Mouse (Mus musculus) midbrain, embryonic 13.5 days (tissue): ENCODE results near the gene Rbm15b. TPM values are rescaled to one million over a fixed set of nuclear protein-coding genes. Genes with fewer than 3 reads are reported as not detected.
A peak's percentile ranks its signal among the peaks of the same experiment; 100 is the strongest.

Source experiments
- ATAC-seq: fragments of 200-750 bp; cut with Nextera tagmentation; 2 replicates; pipeline ENCODE4 v1.8.0; 2017; ENCODE audit warnings: mild to moderate bottlenecking, moderate TSS enrichment, moderate library complexity
- H3K27ac ChIP-seq: fragments of 300-500 bp; sonication (generic); 2 replicates; pipeline ENCODE4 v1.5.1; 2015; ENCODE audit warnings: inconsistent platforms, mild to moderate bottlenecking, moderate library complexity
- H3K27me3 ChIP-seq: fragments of 300-500 bp; sonication (generic); 2 replicates; pipeline ENCODE4 v1.6.1; 2015; ENCODE audit warnings: mild to moderate bottlenecking, inconsistent platforms
- H3K36me3 ChIP-seq: fragments of 300-500 bp; sonication (generic); 2 replicates; pipeline ENCODE4 v1.6.1; 2015; ENCODE audit warnings: mild to moderate bottlenecking, inconsistent platforms
- H3K4me1 ChIP-seq: fragments of 300-500 bp; sonication (generic); replicated peaks from 2 replicates; pipeline ENCODE4 v1.6.1; 2015; ENCODE audit warnings: inconsistent platforms
- H3K4me2 ChIP-seq: fragments of 300-500 bp; sonication (generic); replicated peaks from 2 replicates; pipeline ENCODE4 v1.6.1; 2015; ENCODE audit warnings: moderate library complexity, mild to moderate bottlenecking, inconsistent platforms
- H3K4me3 ChIP-seq: fragments of 300-500 bp; sonication (generic); replicated peaks from 2 replicates; pipeline ENCODE4 v1.5.1; 2015; ENCODE audit warnings: mild to moderate bottlenecking, inconsistent platforms
- H3K9ac ChIP-seq: fragments of 300-500 bp; sonication (generic); replicated peaks from 2 replicates; pipeline ENCODE4 v1.6.1; 2015; ENCODE audit warnings: mild to moderate bottlenecking, inconsistent platforms
- H3K9me3 ChIP-seq: fragments of 300-500 bp; sonication (generic); 2 replicates; pipeline ENCODE4 v1.6.1; 2016; ENCODE audit warnings: mild to moderate bottlenecking, inconsistent platforms
- WGBS: fragments of 180-500 bp; shearing (Covaris S2); methylation state at CpG from one replicate; pipeline ENCODE4 v1.1.7; 2015; 5-methylcytosine and 5-hydroxymethylcytosine counted together
- polyA plus RNA-seq: library from polyadenylated mRNA; unstranded; fragments of >200 nt; fragmentation: Nextera tagmentation; extraction: Ambion mirVana; gene quantifications from 2 replicates; pipeline ENCODE4 v1.2.1, GENCODE M21; 2015

Rbm15b gene
- polyA plus RNA-seq, 1 experiment from 2014 or later: 18.9 TPM

- peak overlapping the region; percentile 99 for H3K4me2 ChIP-seq
- H3K27ac ChIP-seq: no peak overlapping the region
- no peaks in the 10 kb centered on the region for H3K9me3 ChIP-seq
- no peak for ATAC-seq
- H3K27me3 ChIP-seq: no peaks in the 10 kb centered on the region
- H3K4me1 ChIP-seq: peaks cover 50% of the 10 kb centered on the region
- H3K4me3 ChIP-seq: no peak overlapping the region
- 69% methylated on average over 4 of the region's 4 CpGs for WGBS
- H3K9ac ChIP-seq: peak overlapping the region; percentile 53; the same call in 1 of the 2 replicates
- peaks cover 69% of the 10 kb centered on the region for H3K36me3 ChIP-seq
These were observed 5.1 kb downstream of the Rbm15b start for GRCm38 (mm10) chr9:106882176-106882575.

DNA sequence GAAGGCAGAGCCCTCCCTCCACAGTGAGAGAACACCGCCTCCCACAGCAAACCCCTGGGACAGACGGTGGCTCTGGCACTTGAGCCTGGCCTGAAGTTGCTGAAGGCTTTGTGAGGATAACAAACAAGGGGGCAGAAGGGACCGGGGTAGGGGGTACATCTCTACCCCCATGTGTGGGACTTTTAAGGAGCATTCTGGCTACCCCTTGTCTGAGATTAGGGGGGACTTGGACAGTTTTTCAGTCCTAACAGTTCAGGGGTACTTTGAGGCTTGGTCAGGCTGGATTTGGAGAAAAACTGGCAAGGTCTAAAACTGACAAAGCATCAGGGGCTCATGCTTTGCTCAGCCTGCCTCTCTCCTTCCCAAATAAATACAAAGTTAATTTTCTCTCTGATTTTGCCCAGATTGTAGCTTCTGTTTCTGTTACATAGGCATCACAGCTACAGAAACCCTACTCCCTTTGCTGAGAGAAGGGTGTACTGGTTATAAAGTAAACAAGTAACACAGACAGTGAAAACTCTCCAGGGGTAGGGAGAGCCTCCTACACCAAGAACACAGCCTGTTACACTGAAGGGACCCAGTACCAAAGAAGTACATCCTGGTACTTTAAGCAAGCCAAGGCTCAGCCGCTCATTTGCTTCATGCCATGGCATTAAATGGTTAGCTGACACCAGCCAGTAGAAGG is 6.0 kb downstream of the Rbm15b start:
- no peak overlapping the region for H3K9ac ChIP-seq
- H3K4me1 ChIP-seq: peaks cover 50% of the 10 kb centered on the region
- no peaks in the 10 kb centered on the region for H3K27me3 ChIP-seq
- no peak for ATAC-seq
- peaks cover 77% of the 10 kb centered on the region for H3K36me3 ChIP-seq
- no peaks in the 10 kb centered on the region for H3K9me3 ChIP-seq
- no peak overlapping the region for H3K27ac ChIP-seq
- 57% methylated on average over 4 of the region's 4 CpGs for WGBS
- H3K4me2 ChIP-seq: no peak overlapping the region
- H3K4me3 ChIP-seq: no peak overlapping the region

- 49% methylated on average over 4 of the region's 4 CpGs for WGBS
- no peak for ATAC-seq
- no peak overlapping the region for H3K27ac ChIP-seq
These were observed 7.8 kb downstream of the Rbm15b start for GRCm38 (mm10) chr9:106879471-106879870.

GRCm38 (mm10) chr9:106876666-106877065 is 10.6 kb downstream of the Rbm15b start:
- Histone ChIP-seq H3K4me2 (no peak overlapping the region), H3K27me3 (no peaks in the 10 kb centered on the region), H3K4me3 (no peak overlapping the region), H3K9me3 (no peaks in the 10 kb centered on the region), H3K9ac (no peak overlapping the region), H3K36me3 (peaks cover 76% of the 10 kb centered on the region), H3K27ac (no peak overlapping the region), H3K4me1 (peaks cover 9% of the 10 kb centered on the region)
- WGBS: 92% methylated on average over 3 of the region's 3 CpGs
- no peak for ATAC-seq

More at GRCm38 (mm10) chr9:106879471-106879870, 7.8 kb downstream of the Rbm15b start:
- Histone ChIP-seq H3K27me3 (no peaks in the 10 kb centered on the region), H3K4me2 (no peak overlapping the region), H3K9ac (no peak overlapping the region), H3K36me3 (peaks cover 84% of the 10 kb centered on the region), H3K9me3 (no peaks in the 10 kb centered on the region), H3K4me3 (no peak overlapping the region), H3K4me1 (peaks cover 37% of the 10 kb centered on the region)

DNA sequence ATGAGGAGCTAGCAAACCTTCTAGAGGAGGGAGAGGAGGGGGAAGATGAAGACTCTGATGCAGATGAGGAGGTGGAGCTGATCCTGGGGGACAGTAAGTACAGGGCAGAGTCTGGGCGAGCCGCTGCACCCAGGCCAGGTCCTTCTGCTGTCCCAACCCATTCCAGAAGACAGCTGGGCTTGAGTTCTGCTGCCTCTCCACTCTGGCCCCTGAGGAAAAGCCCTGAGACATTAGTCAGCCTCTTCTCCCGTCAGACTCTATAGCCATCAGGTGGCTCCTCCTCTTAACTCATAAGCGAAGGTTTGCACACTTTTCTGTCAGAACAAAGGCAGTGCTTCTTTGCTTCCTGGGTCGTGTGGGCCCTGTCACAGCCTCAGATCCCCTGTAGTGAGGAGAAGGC is 13.0 kb downstream of the Rbm15b start:
- H3K27me3 ChIP-seq: no peaks in the 10 kb centered on the region
- no peak overlapping the region for H3K4me3 ChIP-seq
- H3K36me3 ChIP-seq: peaks cover 74% of the 10 kb centered on the region
- H3K9ac ChIP-seq: no peak overlapping the region
- no peak overlapping the region for H3K4me2 ChIP-seq
- 82% methylated on average over 5 of the region's 5 CpGs for WGBS
- H3K4me1 ChIP-seq: no peaks in the 10 kb centered on the region
- H3K27ac ChIP-seq: no peak overlapping the region
- no peak for ATAC-seq
- H3K9me3 ChIP-seq: no peaks in the 10 kb centered on the region

DNA sequence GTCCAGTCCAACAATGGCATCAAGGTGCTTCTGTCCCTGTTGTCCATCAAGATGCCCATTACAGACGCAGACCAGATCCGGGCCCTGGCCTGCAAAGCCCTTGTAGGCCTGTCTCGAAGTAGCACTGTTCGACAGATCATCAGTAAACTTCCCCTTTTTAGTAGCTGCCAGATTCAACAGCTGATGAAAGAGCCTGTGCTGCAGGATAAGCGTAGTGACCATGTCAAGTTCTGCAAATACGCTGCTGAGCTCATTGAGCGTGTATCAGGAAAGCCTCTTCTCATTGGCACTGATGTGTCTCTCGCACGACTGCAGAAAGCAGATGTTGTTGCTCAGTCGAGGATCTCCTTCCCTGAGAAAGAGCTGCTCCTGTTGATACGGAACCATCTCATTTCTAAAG is 29.2 kb downstream of the Rbm15b start:
- H3K4me1 ChIP-seq: no peaks in the 10 kb centered on the region
- no peaks in the 10 kb centered on the region for H3K27me3 ChIP-seq
- H3K4me3 ChIP-seq: no peak overlapping the region
- H3K36me3 ChIP-seq: peaks cover 81% of the 10 kb centered on the region
- H3K27ac ChIP-seq: no peak overlapping the region
- 93% methylated on average over 11 of the region's 11 CpGs for WGBS
- H3K4me2 ChIP-seq: no peak overlapping the region
- H3K9me3 ChIP-seq: no peaks in the 10 kb centered on the region
- no peak overlapping the region for H3K9ac ChIP-seq
- no peak for ATAC-seq

- Histone ChIP-seq H3K36me3 (peaks cover 80% of the 10 kb centered on the region), H3K9ac (no peak overlapping the region), H3K9me3 (no peaks in the 10 kb centered on the region), H3K4me3 (no peak overlapping the region), H3K27me3 (no peaks in the 10 kb centered on the region), H3K4me1 (no peaks in the 10 kb centered on the region), H3K4me2 (no peak overlapping the region), H3K27ac (no peak overlapping the region)
- WGBS: 87% methylated on average over 3 of the region's 3 CpGs
- ATAC-seq: no peak
These were observed 30.6 kb downstream of the Rbm15b start for GRCm38 (mm10) chr9:106856664-106857063.

- ATAC-seq: no peak
These were observed 44.4 kb downstream of the Rbm15b start for GRCm38 (mm10) chr9:106842800-106843199.

GRCm38 (mm10) chr9:106840569-106840968 is 46.7 kb downstream of the Rbm15b start:
- ATAC-seq: no peak
- H3K9ac ChIP-seq: no peak overlapping the region

More at GRCm38 (mm10) chr9:106842800-106843199, 44.4 kb downstream of the Rbm15b start:
- Histone ChIP-seq H3K4me3 (no peak overlapping the region), H3K36me3 (peaks cover 80% of the 10 kb centered on the region), H3K4me2 (no peak overlapping the region), H3K27ac (no peak overlapping the region), H3K9ac (no peak overlapping the region), H3K27me3 (no peaks in the 10 kb centered on the region), H3K4me1 (no peaks in the 10 kb centered on the region), H3K9me3 (no peaks in the 10 kb centered on the region)
- WGBS: 95% methylated on average over 6 of the region's 6 CpGs

More at GRCm38 (mm10) chr9:106840569-106840968, 46.7 kb downstream of the Rbm15b start:
- 100% methylated on average over 1 of the region's 1 CpGs for WGBS
- H3K27me3 ChIP-seq: no peaks in the 10 kb centered on the region
- no peaks in the 10 kb centered on the region for H3K9me3 ChIP-seq
- H3K4me1 ChIP-seq: no peaks in the 10 kb centered on the region
- no peak overlapping the region for H3K4me2 ChIP-seq
- H3K4me3 ChIP-seq: no peak overlapping the region
- H3K36me3 ChIP-seq: peaks cover 83% of the 10 kb centered on the region
- H3K27ac ChIP-seq: no peak overlapping the region

Other genes with a start within 250 kb of the Rbm15b start
- 7.7 and 9.6 TPM in 2 replicates for gene Grm2, start 231.3 kb downstream of the Rbm15b start, polyA plus RNA-seq
- gene Tex264, start 201.5 kb downstream of the Rbm15b start, polyA plus RNA-seq: 36.8 and 36.9 TPM in 2 replicates
- gene Rad54l2, start 98.2 kb downstream of the Rbm15b start, polyA plus RNA-seq: 8.6 and 10.5 TPM in 2 replicates
- gene Dcaf1, start 65.6 kb downstream of the Rbm15b start, polyA plus RNA-seq: 19.7 and 22.0 TPM in 2 replicates
- gene Manf, start 4.6 kb upstream of the Rbm15b start, polyA plus RNA-seq: 179 and 192 TPM in 2 replicates